Mouse (Mus musculus) testis, postnatal 10 days (tissue): Measurements from ENCODE around the gene Agmat.

Experiments used
- DNase-seq: peaks from one replicate; pipeline ENCODE4 v3.0.0; 2021; ENCODE audit warnings: low spot score

Gene Agmat

DNA sequence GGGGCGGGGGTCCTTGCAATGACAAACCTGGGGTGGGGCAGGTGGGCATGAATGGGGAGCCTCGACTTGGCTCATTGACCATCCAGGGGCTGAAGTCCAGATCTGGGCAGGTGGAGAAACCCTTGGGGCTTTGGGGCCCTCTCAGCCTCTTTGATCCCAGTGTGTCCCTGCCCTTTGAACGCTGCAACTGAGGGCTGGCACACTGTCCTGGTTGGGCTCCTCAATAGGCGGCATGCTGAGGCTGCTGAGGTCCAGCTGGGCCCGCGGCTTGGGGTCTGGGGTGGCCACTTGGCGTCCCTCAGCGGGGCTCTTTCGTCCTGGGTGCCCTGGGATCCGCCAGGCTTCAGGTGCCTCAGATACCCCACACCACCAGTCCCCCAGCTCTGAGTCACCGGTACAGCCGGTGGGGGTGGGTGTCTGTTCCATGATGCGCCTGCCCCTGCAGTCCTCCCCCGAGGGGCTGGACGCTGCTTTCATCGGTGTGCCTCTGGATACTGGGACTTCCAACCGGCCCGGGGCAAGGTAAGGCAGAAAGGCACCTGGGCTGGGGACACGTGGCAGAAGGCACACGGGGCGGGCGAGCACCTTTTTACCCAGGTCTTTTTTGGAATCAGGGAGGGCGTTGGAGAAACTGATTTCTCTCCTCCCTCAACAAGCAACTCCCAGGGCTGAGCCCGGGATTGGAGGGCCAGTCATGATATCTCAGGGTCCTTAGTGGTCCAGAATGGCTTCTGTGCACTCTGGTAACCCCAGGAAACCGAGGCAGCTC lies at the start of gene Agmat:
TSS of gene Agmat (plus strand) at position 95 of the 769 bp plus-strand sequence.
- no peak for DNase-seq

DNA sequence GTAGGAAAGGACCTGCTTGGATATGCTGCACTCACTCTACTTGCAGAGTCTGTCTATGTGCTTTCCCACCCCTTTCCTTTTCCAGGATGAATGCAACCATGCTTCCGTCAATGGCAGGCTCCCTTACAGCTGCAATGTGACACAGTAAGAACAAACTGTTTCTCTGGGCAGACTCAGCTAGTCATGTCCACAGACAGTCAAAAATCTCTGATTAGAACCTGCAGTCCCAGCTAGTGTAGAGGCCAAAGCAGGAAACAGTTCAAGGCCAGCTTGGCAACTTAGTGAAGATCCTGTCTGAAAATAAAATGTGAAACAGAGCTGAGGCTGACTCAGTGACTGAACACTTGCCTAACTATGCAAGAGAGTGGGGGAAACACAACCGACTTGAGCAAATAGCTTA lies 41.8 kb upstream of the Agmat start:
- DNase-seq = no peak

DNA sequence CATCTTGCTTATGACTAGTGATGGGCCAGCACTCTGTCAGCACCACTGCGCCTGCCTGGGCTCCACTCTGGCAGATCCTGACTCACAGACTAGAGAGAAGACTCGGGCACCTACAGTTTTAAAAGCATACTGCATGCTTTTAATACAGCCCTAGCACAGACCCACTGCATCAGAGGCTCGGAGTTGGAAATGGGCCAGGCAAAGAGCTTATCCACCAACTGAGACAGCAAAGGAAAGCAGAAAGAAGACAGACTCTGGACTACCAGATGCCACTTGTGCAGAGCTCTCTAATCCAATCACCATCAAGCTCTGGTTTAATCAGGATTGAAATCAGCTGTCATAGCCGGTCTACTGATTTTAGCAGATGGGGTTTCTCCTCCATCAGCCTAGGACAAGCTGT lies 41.1 kb upstream of the Agmat start:
- DNase-seq = peak; percentile 48

DNA sequence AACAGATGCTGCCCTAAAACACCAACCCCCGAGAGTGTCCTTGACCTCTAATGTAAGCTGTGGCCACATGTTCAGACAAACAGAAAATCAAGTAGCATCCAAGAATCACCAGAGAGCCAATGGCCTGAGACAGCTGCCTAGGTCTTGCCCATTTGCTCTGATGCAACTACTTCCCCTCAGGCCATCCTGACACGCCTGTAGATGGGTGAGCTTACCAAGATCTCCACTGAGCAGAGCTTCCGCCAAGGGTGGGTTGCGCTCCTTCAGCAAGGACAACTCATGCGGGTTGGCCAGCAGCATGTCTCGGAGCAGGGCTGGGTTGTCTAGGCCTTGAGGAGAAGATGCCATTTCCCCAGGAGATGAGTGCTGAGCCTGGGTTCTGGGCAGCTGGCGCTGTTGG lies 38.5 kb upstream of the Agmat start:
- no peak for DNase-seq

DNA sequence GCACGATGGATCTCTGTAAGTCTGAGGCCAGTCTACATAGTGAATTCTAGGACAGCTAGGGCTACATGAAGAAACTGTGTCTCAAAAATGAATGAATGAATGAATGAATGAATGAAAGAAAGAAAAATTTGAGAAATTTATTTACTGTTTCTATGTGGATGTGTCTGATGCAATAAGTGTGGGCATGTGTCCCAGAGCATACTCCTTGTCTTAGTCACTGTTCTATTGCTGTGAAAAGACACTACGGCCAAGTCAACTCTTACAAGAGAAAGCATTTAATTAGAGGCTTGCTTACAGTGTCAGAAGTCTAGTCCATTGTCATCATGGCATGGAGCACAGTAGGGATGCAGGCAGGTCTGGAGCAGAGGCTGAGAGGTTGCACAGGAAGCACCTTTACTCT lies 37.5 kb upstream of the Agmat start:
- no peak for DNase-seq

GRCm38 (mm10) chr4:141711250-141711649 lies 35.2 kb upstream of the Agmat start:
- no peak for DNase-seq

DNA sequence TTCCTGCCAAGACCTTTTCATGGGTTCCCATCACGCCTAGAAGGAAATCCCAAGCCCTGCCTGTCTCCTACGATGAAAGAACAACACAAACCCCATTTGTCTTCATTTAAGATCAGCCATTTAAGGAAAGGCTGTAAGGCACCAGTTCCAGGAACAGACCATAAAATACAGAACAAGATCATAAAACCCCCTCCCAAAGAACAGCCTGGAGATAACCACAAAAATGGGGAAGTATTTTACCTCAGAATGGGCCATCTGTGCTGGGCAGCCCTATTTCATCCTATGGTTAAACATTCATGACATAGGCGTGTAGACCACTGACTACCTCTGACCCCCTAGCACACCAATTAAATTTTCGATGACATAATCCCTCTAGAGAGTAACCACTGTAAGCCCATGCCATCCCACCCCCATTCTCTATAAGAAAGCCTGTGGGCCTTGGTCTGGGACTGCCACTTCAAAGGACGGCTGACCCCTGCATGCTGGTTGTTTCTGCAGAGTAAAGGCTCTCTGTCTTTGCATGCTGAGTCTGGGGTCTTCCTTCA lies 32.8 kb upstream of the Agmat start:
- DNase-seq = no peak

DNA sequence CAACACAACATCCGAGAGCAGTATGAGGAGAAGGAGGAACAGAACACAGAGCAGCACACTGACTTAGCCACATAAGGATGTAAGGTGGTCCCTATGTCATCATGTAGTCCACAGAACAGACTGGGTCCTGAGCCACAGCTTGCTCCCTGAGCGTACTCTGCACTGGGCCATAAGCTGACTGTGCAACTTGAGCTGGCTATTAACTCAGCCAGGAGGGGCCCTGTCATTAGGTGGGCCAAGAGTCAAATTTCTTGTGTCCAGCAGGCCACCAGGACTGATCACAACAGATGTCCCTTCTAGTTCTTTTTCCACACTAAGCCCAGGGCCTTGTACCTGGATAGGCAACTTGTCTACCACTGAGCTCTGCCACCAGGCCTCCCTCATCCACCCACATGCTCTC lies 31.4 kb upstream of the Agmat start:
- DNase-seq = no peak

DNA sequence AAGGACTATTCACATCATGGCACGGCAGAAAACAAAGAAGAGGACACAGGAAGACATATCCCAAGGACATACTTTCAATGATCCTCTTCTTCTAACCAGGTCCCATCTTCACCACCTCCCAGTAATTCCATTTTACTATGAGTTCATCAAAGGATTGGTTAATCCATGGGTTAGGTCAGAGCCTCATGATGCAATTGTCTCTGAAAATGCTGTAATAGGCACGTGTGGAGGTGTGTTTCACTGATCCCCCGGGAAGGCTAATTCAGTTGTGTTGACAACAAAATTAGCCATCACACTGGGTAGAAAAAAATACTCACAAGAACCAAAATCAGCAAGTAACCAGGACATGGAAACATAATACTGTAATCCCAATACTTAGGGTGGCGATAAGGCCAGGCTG lies 28.8 kb upstream of the Agmat start:
- no peak for DNase-seq

- no peak for DNase-seq
Measured at GRCm38 (mm10) chr4:141719304-141719703, 27.2 kb upstream of the Agmat start.

- DNase-seq = no peak
Measured at GRCm38 (mm10) chr4:141720761-141721523, 25.5 kb upstream of the Agmat start.

GRCm38 (mm10) chr4:141721961-141722360 lies 24.5 kb upstream of the Agmat start:
- DNase-seq = no peak

DNA sequence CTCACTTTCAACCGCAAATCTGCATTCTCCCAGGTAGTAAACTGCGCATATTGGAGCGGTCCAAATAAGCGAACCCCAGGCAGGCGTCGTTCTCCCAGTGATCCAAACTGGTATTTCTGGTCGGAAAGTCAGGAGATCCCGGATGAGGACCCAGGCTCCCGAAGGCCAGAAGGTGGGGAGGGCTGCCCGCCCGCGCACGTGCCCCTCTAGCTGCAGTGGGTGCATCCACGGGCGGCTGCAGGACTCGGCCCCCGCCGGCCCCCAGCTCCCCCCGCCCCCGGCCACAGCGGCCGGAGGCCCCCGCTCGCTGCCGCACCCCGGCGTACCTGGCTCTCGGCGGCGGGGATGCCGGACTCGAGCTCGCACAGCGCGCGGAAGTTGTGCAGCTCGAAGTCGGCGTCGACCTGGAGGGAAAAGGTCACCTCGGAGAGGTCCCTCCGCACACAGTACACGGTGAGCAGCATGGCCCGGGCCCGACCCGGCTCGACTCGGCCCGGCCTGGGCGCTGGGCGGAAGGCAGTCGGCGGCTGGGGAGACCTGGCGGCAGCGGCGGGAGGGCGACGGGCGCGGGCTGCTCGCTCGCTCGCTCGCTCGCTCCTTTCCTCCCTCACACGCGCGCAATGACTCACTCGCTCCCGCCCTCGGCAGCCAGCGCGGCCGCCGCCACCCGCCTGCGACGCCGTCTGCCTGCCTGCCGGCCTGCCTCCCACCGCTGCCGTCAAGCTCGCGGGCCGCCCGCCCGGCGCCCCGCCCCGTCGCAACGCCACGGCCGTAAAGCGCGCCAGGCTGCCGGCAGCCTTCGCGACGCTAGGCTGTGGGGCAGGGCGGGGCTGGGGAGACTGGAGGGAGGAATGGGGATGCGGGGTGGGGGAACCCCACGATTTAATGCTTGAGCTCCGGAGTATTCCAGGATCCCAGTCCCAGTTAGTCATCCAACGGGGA lies 23.5 kb upstream of the Agmat start, which contains the start of gene Ddi2:
TSS of gene Ddi2 (minus strand) at position 689 of the 942 bp plus-strand sequence.
- peak; percentile 93 for DNase-seq

DNA sequence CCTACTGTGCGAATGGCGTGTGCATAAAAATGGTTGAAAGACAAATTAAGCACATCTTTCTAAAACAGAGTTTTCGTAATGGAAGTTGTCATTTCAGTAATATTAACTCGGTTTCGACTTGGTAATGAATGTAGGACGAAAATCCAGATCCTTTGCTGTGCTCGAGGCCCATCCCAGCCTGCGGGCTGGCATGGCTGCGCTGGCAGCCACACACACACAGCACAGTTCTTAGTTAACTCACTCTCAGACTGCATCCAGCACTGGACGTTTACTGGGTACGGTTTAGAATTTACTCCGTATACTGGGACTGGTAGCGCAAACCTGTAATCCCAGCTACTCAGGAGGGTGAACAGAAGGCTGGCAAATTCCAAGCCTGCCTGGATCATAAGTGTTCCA lies 22.8 kb upstream of the Agmat start:
- DNase-seq = no peak

GRCm38 (mm10) chr4:141724594-141724993 lies 21.9 kb upstream of the Agmat start:
- DNase-seq = no peak

- DNase-seq = no peak
Measured at GRCm38 (mm10) chr4:141725277-141725676, 21.2 kb upstream of the Agmat start.

DNA sequence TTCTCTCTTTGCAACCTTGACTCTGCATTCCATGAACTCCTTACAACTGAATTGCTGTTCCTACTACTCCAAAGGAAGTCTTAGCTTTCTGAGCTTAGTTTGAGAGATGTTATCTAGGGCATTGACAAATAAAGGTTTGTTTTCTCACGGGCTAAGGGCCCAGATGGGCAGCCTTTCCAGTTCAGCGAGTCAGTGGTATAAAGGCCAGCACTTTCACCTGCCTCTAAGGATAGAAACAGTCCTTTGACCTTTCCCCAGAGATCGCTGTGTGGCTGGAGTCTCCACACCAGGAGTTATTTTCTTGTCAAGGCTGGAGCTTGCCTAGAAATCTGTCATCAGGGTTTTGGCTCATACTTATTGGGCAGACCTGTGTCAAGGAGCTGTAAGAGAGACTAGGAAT lies 20.7 kb upstream of the Agmat start:
- DNase-seq = no peak

GRCm38 (mm10) chr4:141729266-141729665 lies 17.2 kb upstream of the Agmat start:
- DNase-seq = no peak

DNA sequence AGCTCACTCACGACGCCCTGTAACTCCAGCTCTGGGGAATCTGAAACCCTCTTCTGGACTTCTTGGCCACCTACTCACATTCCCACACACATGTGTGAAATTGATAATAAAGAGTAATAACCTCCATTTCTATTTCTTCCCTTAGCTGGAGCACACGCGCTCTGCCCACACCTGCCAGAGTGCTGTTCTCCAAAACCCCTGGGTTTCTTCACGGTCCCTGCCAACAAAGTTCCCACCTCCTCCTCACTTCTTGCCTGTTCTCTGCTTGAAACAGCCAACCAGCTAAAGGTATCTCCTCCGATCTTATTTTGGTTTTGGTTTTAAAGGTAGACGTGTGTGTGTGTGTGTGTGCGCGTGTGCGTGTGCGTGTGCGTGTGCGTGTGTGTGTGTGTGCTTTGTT lies 16.1 kb upstream of the Agmat start:
- no peak for DNase-seq

DNA sequence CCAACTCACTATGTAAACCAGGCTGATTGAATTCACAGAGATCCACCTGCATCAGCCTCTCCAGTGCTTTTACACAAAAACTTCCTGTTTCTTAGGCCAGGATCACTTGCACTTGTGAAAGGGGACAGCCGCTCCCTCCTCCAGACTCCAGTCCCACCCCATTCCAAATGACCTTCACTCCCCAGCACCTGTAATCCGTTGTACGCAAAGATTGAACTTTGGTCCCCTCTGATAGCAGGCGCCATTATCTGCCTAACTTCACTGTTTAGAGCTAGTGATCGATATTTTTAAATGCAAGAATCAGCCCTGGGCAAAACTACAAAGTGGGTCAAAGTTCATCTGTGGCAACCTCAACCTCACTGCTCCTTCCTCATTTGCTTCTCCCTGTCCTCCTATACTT lies 14.7 kb upstream of the Agmat start:
- DNase-seq = no peak

GRCm38 (mm10) chr4:141734446-141735205 lies 11.8 kb upstream of the Agmat start:
- DNase-seq = peak; percentile 89
